Mouse (Mus musculus) myocyte (in vitro differentiated cells): ENCODE data around the gene Gm7168. TPM values are rescaled to one million over a fixed set of nuclear protein-coding genes. Genes with fewer than 3 reads are reported as not detected.
"Not testable (repeated sequence)": the region's sequence is repeated elsewhere in the genome, so short reads cannot be mapped to it uniquely, and the experiment has no call there.

ENCODE experiments used
- H3K27me3 ChIP-seq: one replicate; pipeline ENCODE4 v1.6.1; 2011; ENCODE audit not compliant: control insufficient read depth, insufficient read depth, insufficient read length
- H3K36me3 ChIP-seq: one replicate; pipeline ENCODE4 v1.6.1; 2011; ENCODE audit not compliant: control insufficient read depth, insufficient read depth
- H3K4me2 ChIP-seq: one replicate; pipeline ENCODE4 v1.6.1; 2011; ENCODE audit warnings: low read depth, control low read depth
- H3K4me3 ChIP-seq: one replicate; pipeline ENCODE4 v1.5.1; 2011; ENCODE audit warnings: mild to moderate bottlenecking, control low read depth, moderate library complexity
- H3K79me2 ChIP-seq: one replicate; pipeline ENCODE4 v1.6.1; 2011; ENCODE audit not compliant: control insufficient read depth, insufficient read depth
- H3ac ChIP-seq: one replicate; pipeline ENCODE4 v1.6.1; 2011; ENCODE audit not compliant: control insufficient read depth, insufficient read length
- CEBPB ChIP-seq: IDR thresholded peaks from 2 replicates; pipeline ENCODE4 v1.6.1; 2011; ENCODE audit warnings: mild to moderate bottlenecking, moderate library complexity; ENCODE audit not compliant: poor library complexity, insufficient read depth, severe bottlenecking
- E2F4 ChIP-seq: IDR thresholded peaks from one replicate; pipeline ENCODE4 v1.6.1; 2011; ENCODE audit warnings: mild to moderate bottlenecking, control low read depth, moderate library complexity; ENCODE audit not compliant: insufficient read depth
- MAX ChIP-seq: IDR thresholded peaks from one replicate; pipeline ENCODE4 v1.6.1; 2011; ENCODE audit warnings: low read depth, mild to moderate bottlenecking, control low read depth
- MYOD1 ChIP-seq, 3 experiments: IDR thresholded peaks; one replicate each; pipeline ENCODE4 v1.6.1; 2011; ENCODE audit warnings: control low read depth in 2 of 3, low read depth in 2 of 3, mild to moderate bottlenecking in 2 of 3, moderate library complexity in 1 of 3; ENCODE audit not compliant: insufficient read length in 2 of 3, control insufficient read depth in 1 of 3
- MYOG ChIP-seq, 3 experiments: IDR thresholded peaks; one replicate each; pipeline ENCODE4 v1.6.1; 2011; ENCODE audit warnings: control low read depth in 2 of 3, low read depth in 2 of 3, mild to moderate bottlenecking in 2 of 3; ENCODE audit not compliant: insufficient read length in 2 of 3, control insufficient read depth in 1 of 3, insufficient read depth in 1 of 3
- POLR2A ChIP-seq: IDR thresholded peaks from one replicate; pipeline ENCODE4 v1.6.1; 2011; ENCODE audit warnings: low read depth, mild to moderate bottlenecking, control low read depth, moderate library complexity; ENCODE audit not compliant: insufficient read length
- POLR2AphosphoS2 ChIP-seq: IDR thresholded peaks from one replicate; pipeline ENCODE4 v1.6.1; 2011; ENCODE audit warnings: low read depth, control low read depth; ENCODE audit not compliant: insufficient read length
- REST ChIP-seq: IDR thresholded peaks from one replicate; pipeline ENCODE4 v1.6.1; 2011; ENCODE audit warnings: mild to moderate bottlenecking, control low read depth, moderate library complexity; ENCODE audit not compliant: insufficient read depth, insufficient read length
- SRF ChIP-seq: IDR thresholded peaks from one replicate; pipeline ENCODE4 v1.6.1; 2011; ENCODE audit warnings: low read depth; ENCODE audit not compliant: control insufficient read depth, insufficient read length
- TCF12 ChIP-seq: IDR thresholded peaks from one replicate; pipeline ENCODE4 v1.6.1; 2011; ENCODE audit warnings: mild to moderate bottlenecking, control low read depth; ENCODE audit not compliant: poor library complexity, insufficient read depth, severe bottlenecking
- TCF3 ChIP-seq: IDR thresholded peaks from one replicate; pipeline ENCODE4 v1.6.1; 2011; ENCODE audit warnings: low read depth, control low read depth; ENCODE audit not compliant: insufficient read length
- USF1 ChIP-seq: IDR thresholded peaks from one replicate; pipeline ENCODE4 v1.6.1; 2011; ENCODE audit warnings: low read depth, mild to moderate bottlenecking, control low read depth, moderate library complexity
- polyA plus RNA-seq: library from polyadenylated mRNA; unstranded; fragments of >200 nt; fragmentation: generic; extraction: Trizol; gene quantifications from one replicate; pipeline ENCODE4 v1.2.1, GENCODE M21; 2012; ENCODE audit warnings: missing spikeins

Gm7168 gene
- polyA plus RNA-seq, 1 experiment, result not detected

GRCm38 (mm10) chr17:13940487-13940886 lies 7.7 kb upstream of the Gm7168 start:
- Histone ChIP-seq H3K4me2 (no peak overlapping the region), H3ac (no peak overlapping the region), H3K79me2 (no peaks in the 10 kb centered on the region), H3K36me3 (no peaks in the 10 kb centered on the region), H3K27me3 (no peaks in the 10 kb centered on the region), H3K4me3 (no peak overlapping the region)
- TF ChIP-seq REST (no peak), MYOD1 (IDR thresholded peaks at IDR 0.05; ENCODE audit: control insufficient read depth in 1 of 3, insufficient read length in 2 of 3, low read depth in 2 of 3) (no peak), POLR2AphosphoS2 (no peak), TCF3 (no peak), E2F4 (no peak), USF1 (no peak), POLR2A (no peak), SRF (no peak), MYOG (IDR thresholded peaks at IDR 0.05; ENCODE audit: control insufficient read depth in 1 of 3, insufficient read depth in 1 of 3, insufficient read length in 2 of 3, low read depth in 2 of 3) (no peak), TCF12 (no peak), MAX (no peak), CEBPB (no peak)

GRCm38 (mm10) chr17:13951570-13951969 lies 3.4 kb downstream of the Gm7168 start:
- H3K36me3 ChIP-seq, H3K4me2 ChIP-seq, H3K27me3 ChIP-seq, H3K4me3 ChIP-seq, H3K79me2 ChIP-seq, H3ac ChIP-seq: not testable (repeated sequence)

- H3K79me2 ChIP-seq, H3K4me2 ChIP-seq, H3ac ChIP-seq, H3K36me3 ChIP-seq, H3K4me3 ChIP-seq, H3K27me3 ChIP-seq: not testable (repeated sequence)
Measured at GRCm38 (mm10) chr17:13958129-13958528, 10.0 kb downstream of the Gm7168 start.

- H3K27me3 ChIP-seq, H3K36me3 ChIP-seq, H3K79me2 ChIP-seq, H3ac ChIP-seq, H3K4me3 ChIP-seq, H3K4me2 ChIP-seq: not testable (repeated sequence)
Measured at GRCm38 (mm10) chr17:13962245-13962644, 14.1 kb downstream of the Gm7168 start.

- H3K79me2 ChIP-seq, H3K4me3 ChIP-seq, H3K27me3 ChIP-seq, H3K36me3 ChIP-seq, H3K4me2 ChIP-seq, H3ac ChIP-seq: not testable (repeated sequence)
Measured at GRCm38 (mm10) chr17:13965048-13965447, 16.9 kb downstream of the Gm7168 start.

GRCm38 (mm10) chr17:13969917-13970316 lies 21.7 kb downstream of the Gm7168 start:
- not testable (repeated sequence) for H3K4me2 ChIP-seq, H3ac ChIP-seq, H3K36me3 ChIP-seq, H3K27me3 ChIP-seq, H3K4me3 ChIP-seq, H3K79me2 ChIP-seq

GRCm38 (mm10) chr17:13970796-13971195 lies 22.6 kb downstream of the Gm7168 start:
- H3K79me2 ChIP-seq, H3K27me3 ChIP-seq, H3ac ChIP-seq, H3K4me2 ChIP-seq, H3K4me3 ChIP-seq, H3K36me3 ChIP-seq: not testable (repeated sequence)
